Mouse (Mus musculus) brain, embryonic 14.5 days (tissue): ENCODE results near the gene Mcrip2.

Experiments used
- CTCF ChIP-seq: fragments of 200-500 bp; IDR thresholded peaks from 2 replicates; pipeline ENCODE4 v1.5.1; 2012; ENCODE audit warnings: inconsistent platforms, mild to moderate bottlenecking, moderate library complexity, borderline replicate concordance; ENCODE audit not compliant: insufficient read depth, insufficient read length; ENCODE audit errors: extremely low read depth
- POLR2A ChIP-seq: fragments of 200-500 bp; IDR thresholded peaks from 2 replicates; pipeline ENCODE4 v1.6.1; 2012; ENCODE audit warnings: mild to moderate bottlenecking, inconsistent platforms, borderline replicate concordance; ENCODE audit not compliant: poor library complexity, insufficient read depth, insufficient read length, severe bottlenecking; ENCODE audit errors: extremely low read depth

DNA sequence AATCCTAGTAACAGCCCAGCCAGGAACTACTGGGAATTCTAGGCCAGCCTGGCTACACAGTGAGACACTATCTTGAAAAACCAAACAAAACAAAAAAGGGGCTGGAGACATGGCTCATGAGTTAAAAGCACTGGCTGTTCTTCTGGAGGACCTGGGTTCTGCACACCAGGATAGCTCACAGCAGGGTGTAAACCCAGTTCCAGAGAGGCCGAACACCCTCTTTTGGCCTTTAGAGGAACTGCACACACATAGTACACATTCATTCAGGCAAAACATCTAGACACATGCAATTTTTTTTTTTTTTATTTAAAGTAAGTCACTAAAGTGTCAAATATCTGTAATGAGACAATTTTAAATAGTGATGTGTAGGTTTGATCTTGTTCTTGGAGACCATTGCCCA is 31.6 kb upstream of the Mcrip2 start:
- TF ChIP-seq CTCF (no peak), POLR2A (no peak)
